Mouse (Mus musculus) cerebellum, adult 11 months (tissue): ENCODE data around the gene Spag9.
"Not testable (repeated sequence)": the region's sequence is repeated elsewhere in the genome, so short reads cannot be mapped to it uniquely, and the experiment has no call there.

ENCODE experiments used
- DNase-seq: peaks from one replicate; pipeline ENCODE4 v3.0.0; 2022

Gene Spag9

GRCm38 (mm10) chr11:93987026-93987425 lies 8.9 kb upstream of the Spag9 start:
- DNase-seq, result no peak

DNA sequence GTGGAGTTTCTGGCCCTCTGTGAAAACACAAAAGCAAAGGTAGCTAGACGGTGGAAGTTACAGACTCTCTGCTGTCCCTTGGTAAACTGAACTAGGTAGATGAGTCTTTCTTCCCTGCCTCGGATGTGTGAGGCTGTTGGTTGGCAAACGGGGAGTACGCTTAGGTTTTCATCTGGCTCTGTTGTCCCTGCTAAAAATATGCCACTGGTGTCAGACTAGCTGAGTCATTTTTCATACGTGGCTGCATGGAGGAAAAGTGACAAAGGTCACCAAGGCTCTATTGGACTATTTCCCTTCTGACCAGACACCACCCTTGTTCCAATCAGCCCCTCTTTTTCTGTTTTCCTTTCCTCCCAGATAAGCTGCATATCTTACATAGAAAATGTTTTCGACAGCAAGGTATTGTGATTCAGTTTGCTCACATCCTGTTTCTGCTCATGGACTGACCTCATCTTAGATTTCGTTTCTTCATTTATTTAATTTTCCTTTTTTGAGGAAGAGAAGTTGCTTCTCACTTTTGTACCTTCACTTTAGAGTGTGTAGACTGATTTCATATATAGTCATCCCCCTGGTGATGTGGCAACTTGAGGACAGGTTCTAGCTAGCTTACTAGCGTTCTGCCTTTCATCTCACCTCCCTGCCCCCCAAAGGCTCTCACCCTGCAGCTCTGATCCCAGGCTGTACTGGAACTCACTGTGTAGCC lies 8.1 kb upstream of the Spag9 start:
- no peak for DNase-seq

DNA sequence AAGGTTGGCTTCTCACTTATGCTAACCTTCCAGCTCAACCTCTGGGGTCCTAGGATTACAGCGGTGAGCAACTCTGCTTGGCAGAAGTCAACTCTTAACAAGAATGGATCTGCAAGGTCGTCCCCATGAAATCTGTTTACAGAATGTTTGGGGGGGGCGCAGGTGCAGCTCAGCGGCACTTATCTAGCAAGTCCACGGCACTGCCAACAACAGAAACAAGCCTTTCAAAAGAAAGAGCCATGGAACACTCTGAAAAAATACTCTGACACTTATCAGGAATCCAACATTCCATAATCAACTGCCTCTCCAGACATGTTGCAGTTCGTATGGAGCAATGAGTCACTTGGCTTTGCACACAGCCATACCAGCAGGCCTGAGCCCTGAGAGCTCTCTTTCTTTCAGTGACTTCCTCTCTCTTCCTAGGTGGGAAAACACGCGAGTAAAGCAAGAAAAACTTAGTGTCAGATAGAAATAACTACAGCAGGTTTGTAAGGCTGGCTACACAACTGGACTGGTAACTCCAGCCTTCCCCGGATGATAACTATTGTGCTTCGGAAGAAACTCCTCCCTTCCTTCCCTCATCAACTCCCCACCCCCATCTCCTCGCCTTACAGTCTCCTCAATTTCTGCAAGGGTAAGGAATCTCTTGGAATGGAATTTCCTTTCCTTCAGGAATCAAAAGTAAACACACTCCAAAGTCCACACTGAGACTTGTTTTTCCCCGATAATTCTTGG lies 7.4 kb upstream of the Spag9 start:
- DNase-seq, result no peak

DNA sequence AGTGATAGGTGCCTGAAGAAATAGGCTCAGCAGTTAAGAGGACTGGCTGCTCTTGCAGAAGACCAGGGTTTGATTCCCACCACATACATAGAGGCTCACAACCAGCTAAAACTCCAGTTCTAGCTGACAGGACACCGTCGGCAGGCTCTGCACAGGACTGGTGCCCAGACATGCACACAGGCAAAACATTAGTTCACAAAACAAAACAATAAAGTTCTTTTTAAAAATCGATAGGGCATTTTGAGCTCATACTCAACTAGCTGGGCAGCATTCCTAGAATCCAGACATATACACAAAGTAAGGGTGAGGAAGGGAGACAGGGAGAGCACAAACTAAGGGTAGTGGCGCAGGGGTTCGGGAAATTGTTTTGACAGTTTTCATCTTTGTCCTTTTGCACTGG lies 1.4 kb upstream of the Spag9 start:
- DNase-seq, result no peak

DNA sequence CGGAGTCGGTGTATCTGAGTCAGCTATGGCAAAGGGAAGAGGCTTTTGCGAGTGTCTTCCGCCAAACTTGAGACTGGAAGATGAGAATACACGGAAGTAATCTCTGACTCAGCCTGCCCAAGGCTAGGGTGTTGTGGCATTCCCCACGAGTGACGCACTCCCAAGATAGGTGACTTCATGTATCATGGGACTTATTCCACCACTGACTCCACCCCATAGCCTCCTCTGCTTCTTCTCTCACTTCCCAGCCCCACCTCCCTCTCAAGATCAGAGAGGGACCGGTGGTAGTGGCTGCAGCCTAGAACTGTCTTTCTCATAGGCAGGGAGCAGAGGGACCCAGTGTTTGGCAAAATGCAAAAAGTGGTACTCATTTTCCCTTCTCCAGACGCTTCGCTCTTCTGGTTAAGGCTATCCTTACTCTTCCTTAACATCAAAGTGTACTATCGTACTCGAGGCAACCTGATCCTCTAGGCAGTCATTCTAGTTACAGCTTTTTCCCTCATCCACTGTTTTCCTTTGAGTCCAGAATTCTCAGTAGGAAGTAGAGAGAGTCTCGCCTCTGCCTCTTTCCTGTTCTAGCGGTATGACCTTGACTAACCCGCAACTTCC lies 676 bp upstream of the Spag9 start:
- peak; percentile 65 for DNase-seq

DNA sequence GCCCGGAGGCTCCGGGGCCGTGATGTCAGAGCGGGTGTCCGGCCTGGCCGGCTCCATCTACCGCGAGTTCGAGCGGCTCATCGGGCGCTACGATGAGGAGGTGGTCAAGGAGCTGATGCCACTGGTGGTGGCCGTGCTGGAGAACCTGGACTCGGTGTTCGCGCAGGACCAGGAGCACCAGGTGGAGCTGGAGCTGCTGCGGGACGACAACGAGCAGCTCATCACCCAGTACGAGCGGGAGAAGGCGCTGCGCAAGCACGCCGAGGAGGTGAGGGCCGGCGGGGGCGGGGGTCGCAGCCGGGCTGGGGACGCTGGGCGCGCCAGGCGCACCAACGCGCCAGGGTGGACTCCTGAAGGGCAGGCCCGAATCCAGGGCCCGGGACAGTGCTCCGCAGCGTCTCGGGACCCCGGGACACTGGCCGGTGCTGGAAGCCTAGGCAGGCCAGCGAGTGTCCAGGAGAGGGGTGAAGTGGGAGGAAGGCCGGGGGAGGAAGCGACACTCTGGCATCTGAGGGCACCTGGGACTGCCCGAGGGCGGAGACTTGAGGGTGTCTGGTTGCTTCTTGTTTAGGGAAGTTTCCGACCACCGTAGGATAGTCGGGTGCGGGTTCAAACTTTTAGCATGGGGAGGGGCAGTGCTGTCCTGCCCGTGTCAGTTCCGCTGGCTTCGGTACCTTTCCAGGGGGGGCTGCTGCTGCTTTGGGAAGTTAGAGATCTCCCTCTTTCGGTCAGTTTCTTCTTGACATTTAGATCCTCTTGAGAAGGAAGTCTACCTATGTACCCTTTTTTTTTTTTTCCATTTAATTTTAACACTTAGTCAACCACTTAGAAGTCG lies 632 bp downstream of the Spag9 start:
- DNase-seq, result peak; percentile 66

DNA sequence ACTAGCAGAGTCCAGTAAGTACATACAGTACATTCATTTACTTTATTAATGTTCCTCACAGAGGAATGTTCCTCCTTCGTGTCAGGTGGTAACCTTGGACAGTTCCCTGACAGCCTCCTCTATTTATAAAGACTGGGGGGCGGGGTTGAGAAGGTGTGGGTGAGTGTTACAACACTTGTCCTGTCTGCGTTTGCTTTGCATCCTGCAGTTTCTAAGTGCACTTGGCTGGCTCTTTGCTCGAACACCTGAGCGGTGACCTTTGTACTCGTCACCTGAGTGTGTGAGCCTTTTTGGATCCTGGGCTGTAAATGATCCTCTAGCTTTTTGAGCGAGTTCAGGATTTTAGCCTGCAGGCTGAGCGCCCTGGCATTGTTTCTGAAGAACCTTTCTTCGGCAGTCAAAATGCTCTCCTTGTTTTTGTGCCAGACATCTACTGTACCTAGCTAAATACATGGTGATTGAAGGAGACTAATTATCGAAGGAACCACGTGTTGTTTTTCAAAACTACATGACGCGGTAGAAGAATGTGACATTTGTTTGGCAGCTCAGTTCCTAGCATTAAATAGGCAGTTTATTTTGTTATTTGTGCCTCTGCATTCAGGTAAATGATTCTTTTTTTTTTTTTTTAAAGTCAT lies 1.4 kb downstream of the Spag9 start:
- DNase-seq, result no peak

- no peak for DNase-seq
These were observed 3.4 kb downstream of the Spag9 start for GRCm38 (mm10) chr11:93999276-93999675.

- no peak for DNase-seq
These were observed 7.5 kb downstream of the Spag9 start for GRCm38 (mm10) chr11:94003346-94003745.

DNA sequence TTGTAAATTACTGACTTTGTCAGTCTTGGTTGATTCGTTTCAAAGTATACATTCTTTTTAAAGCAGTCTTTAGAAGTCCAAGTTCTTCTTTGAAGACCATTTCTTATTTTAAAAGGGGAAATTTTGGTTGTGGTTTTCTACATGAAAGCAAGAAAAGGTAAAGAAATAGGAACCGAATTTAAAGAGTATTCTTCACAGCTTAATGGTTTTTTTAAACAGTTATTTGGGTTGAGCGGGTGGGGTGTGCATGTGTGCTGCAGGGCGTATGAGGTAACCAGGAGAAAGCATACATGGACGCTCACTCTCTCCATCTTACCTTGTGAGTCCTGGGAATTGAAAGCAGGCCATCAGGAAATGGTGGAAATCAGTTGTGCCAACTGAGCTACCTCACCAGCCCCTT lies 23.2 kb downstream of the Spag9 start:
- no peak for DNase-seq

GRCm38 (mm10) chr11:94020403-94020802 lies 24.5 kb downstream of the Spag9 start:
- no peak for DNase-seq

- no peak for DNase-seq
These were observed 30.4 kb downstream of the Spag9 start for GRCm38 (mm10) chr11:94026289-94026688.

DNA sequence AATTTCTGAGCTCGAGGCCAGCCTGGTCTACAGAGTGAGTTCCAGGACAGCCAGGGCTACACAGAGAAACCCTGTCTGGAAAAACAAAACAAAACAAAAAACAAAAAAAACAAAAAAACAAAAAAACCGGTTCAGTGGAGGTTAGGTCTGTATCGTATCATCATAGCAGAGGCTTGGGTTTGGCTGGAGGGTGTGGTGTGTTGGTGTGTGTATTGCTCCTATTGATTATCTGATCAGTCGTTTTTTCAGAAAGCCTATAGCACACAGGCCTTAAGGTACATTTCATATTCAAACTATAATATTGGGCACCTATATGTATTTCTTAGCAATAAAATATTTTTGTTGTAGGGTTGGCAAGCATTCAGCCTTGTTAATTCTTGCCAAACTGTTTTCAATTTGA lies 36.2 kb downstream of the Spag9 start:
- DNase-seq, result no peak

- DNase-seq, result no peak
These were observed 37.1 kb downstream of the Spag9 start for GRCm38 (mm10) chr11:94032971-94033370.

GRCm38 (mm10) chr11:94035974-94036373 lies 40.1 kb downstream of the Spag9 start:
- no peak for DNase-seq

- DNase-seq, result no peak
These were observed 45.6 kb downstream of the Spag9 start for GRCm38 (mm10) chr11:94041475-94041874.

DNA sequence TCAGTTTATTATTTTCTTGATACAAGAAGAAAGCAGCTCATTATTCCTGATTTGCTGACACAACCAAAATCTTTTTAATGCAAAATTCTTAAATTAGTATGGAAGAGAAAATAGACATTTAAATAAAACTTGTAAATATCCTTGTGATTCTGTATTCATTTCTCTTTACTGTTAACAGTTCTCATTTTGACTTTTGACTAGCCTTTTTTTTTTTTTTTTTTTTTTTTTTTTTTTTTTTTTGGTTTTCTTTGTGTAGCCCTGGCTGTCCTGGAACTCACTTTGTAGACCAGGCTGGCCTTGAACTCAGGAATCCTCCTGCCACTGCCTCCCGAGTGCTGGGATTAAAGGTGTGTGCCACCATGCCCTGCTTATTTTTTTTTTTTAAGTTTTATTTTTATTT lies 46.4 kb downstream of the Spag9 start:
- DNase-seq, result not testable (repeated sequence)

GRCm38 (mm10) chr11:94043998-94044985 lies 48.4 kb downstream of the Spag9 start:
- DNase-seq, result peak; percentile 90

DNA sequence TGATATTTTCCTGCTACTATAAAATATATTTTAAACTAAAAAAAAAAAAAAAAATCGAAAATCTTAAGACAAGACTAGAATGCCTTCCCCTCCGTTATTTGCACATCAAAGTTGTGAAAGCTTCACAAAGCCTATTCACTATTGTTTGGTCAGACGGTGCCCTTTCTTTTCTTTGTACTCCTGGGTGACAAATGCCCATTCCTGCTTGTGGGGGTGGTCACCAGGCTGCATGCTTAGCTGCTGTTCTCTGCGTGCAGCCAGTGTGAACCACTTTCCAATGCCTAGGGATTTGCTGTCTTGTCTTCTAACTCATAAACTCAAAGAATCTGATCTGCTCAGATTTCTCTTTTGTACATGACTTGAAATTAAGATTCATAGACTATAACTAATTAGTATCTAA lies 49.1 kb downstream of the Spag9 start:
- no peak for DNase-seq

DNA sequence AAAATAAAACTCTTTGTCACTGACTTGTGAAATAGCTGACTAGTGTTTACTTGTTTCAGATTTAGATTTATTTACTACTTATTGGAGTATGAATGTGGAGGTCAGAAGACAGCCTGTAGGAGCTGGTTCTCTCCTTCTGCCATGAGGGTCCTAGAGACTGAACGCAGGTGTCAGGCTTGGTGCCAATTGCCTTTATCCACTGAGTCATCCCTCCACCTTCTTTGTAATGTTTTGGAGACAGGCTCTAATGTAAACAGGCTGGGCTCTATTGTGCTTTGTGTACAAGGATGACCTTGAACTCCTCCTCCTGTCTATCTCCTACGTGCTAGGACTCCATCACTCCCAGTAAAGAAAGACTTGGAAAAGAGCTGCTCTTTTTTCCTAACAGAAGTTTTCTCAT lies 51.4 kb downstream of the Spag9 start:
- no peak for DNase-seq

DNA sequence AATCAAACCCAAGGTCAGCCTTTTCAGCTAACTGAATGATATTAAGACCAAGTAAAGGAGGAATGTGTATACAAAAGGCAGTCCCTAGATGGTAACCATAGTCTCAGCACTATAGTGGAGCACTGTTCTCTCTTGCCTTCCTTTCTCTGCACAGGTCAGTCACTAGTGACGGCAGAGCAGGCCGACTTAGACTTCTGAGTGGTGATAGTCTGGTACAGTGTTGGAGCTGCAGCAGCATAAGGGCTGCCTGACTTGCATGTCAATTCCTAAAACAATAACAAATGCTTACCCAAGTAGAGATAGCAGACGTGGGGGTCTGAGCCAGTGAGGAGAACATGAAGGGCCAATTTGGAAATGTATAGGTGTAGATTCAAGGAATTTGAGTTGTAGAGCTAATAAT lies 58.3 kb downstream of the Spag9 start:
- DNase-seq, result no peak

DNA sequence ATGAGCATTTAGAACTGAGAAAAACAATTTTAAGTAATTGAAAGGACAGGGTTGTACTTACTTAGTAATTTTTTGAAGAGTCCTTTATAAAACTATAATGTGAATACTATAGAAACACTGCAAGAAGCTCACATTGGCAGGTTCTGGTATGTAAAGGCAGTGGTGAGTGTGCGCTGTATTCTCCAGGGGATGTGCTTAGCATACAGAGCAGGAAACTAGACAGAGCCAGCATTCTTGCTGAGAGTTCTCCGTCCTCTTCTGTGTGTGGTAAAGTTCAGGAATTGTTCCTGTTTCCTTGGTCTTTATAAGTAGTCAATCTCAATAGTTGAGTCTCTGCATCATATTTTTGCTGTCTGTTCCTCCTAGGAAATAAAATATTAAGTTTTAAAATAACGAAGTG lies 59.0 kb downstream of the Spag9 start:
- no peak for DNase-seq
